Mouse (Mus musculus) brain, embryonic 18.5 days (tissue): ENCODE measurements around the gene B3galt1.

Source experiments
- DNase-seq: peaks from one replicate; pipeline ENCODE4 v3.0.0-alpha.2; 2012; ENCODE audit warnings: low read depth, low spot score

Gene B3galt1

GRCm38 (mm10) chr2:68053243-68053642, 487.6 kb downstream of the B3galt1 start:
- DNase-seq: no peak

- DNase-seq: no peak
Observed at GRCm38 (mm10) chr2:68061341-68061740, 495.7 kb downstream of the B3galt1 start.

GRCm38 (mm10) chr2:68079426-68080360, 514.0 kb downstream of the B3galt1 start:
- no peak for DNase-seq

- DNase-seq: no peak
Observed at GRCm38 (mm10) chr2:68080872-68081280, 515.2 kb downstream of the B3galt1 start.

- no peak for DNase-seq
Observed at GRCm38 (mm10) chr2:68084483-68084882, 518.8 kb downstream of the B3galt1 start.

GRCm38 (mm10) chr2:68086101-68086500, 520.4 kb downstream of the B3galt1 start:
- DNase-seq: no peak

GRCm38 (mm10) chr2:68091559-68091958, 525.9 kb downstream of the B3galt1 start:
- no peak for DNase-seq

GRCm38 (mm10) chr2:68104641-68105040, 539.0 kb downstream of the B3galt1 start:
- no peak for DNase-seq

GRCm38 (mm10) chr2:68118076-68118475, 552.4 kb downstream of the B3galt1 start:
- DNase-seq: no peak

- no peak for DNase-seq
Observed at GRCm38 (mm10) chr2:68124751-68125150, 559.1 kb downstream of the B3galt1 start.

GRCm38 (mm10) chr2:68141094-68141493, 575.4 kb downstream of the B3galt1 start:
- no peak for DNase-seq

- no peak for DNase-seq
Observed at GRCm38 (mm10) chr2:68143292-68143691, 577.6 kb downstream of the B3galt1 start.

GRCm38 (mm10) chr2:68159751-68160150, 594.1 kb downstream of the B3galt1 start:
- DNase-seq: no peak

GRCm38 (mm10) chr2:68160566-68160965, 594.9 kb downstream of the B3galt1 start:
- DNase-seq: no peak

- DNase-seq: no peak
Observed at GRCm38 (mm10) chr2:68162012-68162411, 596.3 kb downstream of the B3galt1 start.

GRCm38 (mm10) chr2:68171306-68171705, 605.6 kb downstream of the B3galt1 start:
- DNase-seq: no peak
